Mouse (Mus musculus) bone marrow macrophage, adult 2 months (primary cell): ENCODE results near the gene Fbxo11.

ENCODE experiments used
- CTCF ChIP-seq: IDR thresholded peaks from 2 replicates; pipeline ENCODE4 v1.5.1; 2012; ENCODE audit warnings: low read depth, mild to moderate bottlenecking, low read length, moderate library complexity
- POLR2A ChIP-seq: IDR thresholded peaks from 2 replicates; pipeline ENCODE4 v1.6.1; 2012; ENCODE audit warnings: mild to moderate bottlenecking, low read depth, low read length, borderline replicate concordance

DNA sequence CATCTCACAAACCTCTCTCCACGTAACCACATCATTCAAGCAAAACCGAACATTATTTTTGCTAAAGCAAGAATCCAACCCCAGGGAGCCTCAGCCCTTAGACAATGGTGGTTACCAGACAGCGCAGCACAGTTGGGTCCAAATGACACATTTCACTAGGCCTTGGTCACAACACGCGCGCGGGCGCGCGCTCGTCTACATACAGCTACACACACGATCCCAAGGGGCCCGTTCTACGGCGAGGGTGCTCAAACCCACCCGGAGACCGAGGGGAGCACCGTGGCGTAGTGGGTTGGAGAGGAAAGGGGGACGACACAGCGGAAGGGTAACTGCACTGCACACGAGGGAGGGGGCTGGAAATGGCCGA is 1.1 kb downstream of the Fbxo11 start:
- no peak for TF ChIP-seq CTCF
- no peak for TF ChIP-seq POLR2A
